Mouse (Mus musculus): ENCODE measurements around the gene Gm49601. TPM values are rescaled to one million over a fixed set of nuclear protein-coding genes. Genes with fewer than 3 reads are reported as not detected.
A peak's percentile ranks its signal among the peaks of the same experiment; 100 is the strongest.

The Gm49601 gene
- total and polyA plus RNA-seq, 3 experiments: 1.4 TPM; not detected in 2

DNA sequence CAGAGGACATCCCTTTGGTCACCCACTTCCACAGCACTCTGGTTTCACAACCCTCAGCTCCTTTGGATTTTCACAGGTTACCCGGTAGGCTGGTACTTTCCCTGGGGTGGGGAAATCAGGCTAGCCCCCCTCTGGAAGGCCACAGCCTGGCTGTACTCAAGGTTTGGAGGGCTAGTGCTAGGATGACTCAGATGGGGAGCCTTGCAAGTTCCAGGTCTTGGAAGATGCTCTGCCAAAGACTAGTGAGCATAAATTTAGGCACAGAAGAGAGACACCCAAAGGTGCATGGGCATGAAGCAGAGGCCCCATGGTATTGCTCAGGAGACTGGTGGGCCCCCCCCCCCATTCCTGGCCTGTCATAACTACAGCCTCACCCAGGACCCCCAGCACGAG, 2.7 kb upstream of the Gm49601 start:
- no peaks in the 10 kb centered on the region for H3K36me3 ChIP-seq (replicated peaks in 1 of 2; ENCODE audit: control insufficient read depth in 1 of 2, insufficient read depth in 1 of 2, low read length in 1 of 2)
- H3K4me3 ChIP-seq (replicated peaks in 1 of 3; ENCODE audit: low read depth in 2 of 3, low read length in 2 of 3, poor library complexity in 1 of 3): peak overlapping the region in 2 of 3 experiments; percentile 39 to 62
- H3K4me1 ChIP-seq (ENCODE audit: control insufficient read depth in 1 of 2, insufficient read depth in 2 of 2): peaks cover 5 to 26% of the 10 kb centered on the region in 2 experiments; a peak in 3 of 4 replicates
- dilution Hi-C loops (cut with MboI; ENCODE audit: extremely low pct_ligation_motif_present, extremely low pct_unique_long_range_greater_than_20kb, low sequenced_read_pairs) (no loop called here), in situ Hi-C loops (cut with MboI; ENCODE audit: low pct_ligation_motif_present, low pct_unique_long_range_greater_than_20kb, low sequenced_read_pairs) (no loop called here)
- peaks cover 1% of the 10 kb centered on the region for H3K9me3 ChIP-seq (replicated peaks; ENCODE audit: low read length)
- H3K27ac ChIP-seq (ENCODE audit: insufficient read depth, low read depth): no peak overlapping the region
- H3K27me3 ChIP-seq (replicated peaks): peaks cover 98% of the 10 kb centered on the region
- TF ChIP-seq SIN3A (IDR thresholded peaks at IDR 0.05; ENCODE audit: low read length) (no peak), CHD1 (IDR thresholded peaks at IDR 0.05; ENCODE audit: low read depth, low read length) (no peak), KAT2A (IDR thresholded peaks at IDR 0.05; ENCODE audit: insufficient replicate concordance, low read length) (no peak), HCFC1 (IDR thresholded peaks at IDR 0.05; ENCODE audit: low read depth, low read length) (no peak), CHD2 (IDR thresholded peaks at IDR 0.05; ENCODE audit: low read length) (no peak), JUND (conservative IDR thresholded peaks at IDR 0.05; ENCODE audit: low read depth, low read length) (no peak), MAZ (IDR thresholded peaks at IDR 0.05; ENCODE audit: low read depth, low read length) (no peak), USF1 (IDR thresholded peaks at IDR 0.05; ENCODE audit: low read depth, low read length) (no peak), SMC3 (IDR thresholded peaks at IDR 0.05; ENCODE audit: low read depth, low read length) (no peak), E2F4 (IDR thresholded peaks at IDR 0.05; ENCODE audit: insufficient replicate concordance, low read depth, low read length) (no peak), USF2 (conservative IDR thresholded peaks at IDR 0.05; ENCODE audit: low read depth, low read length) (no peak), ZC3H11A (IDR thresholded peaks at IDR 0.05; ENCODE audit: low read depth, low read length) (no peak), MYC (IDR thresholded peaks at IDR 0.05; ENCODE audit: low read depth, low read length) (no peak), RCOR1 (conservative IDR thresholded peaks at IDR 0.05; ENCODE audit: low read depth, low read length) (no peak)
- DNase-seq (ENCODE audit: extremely low read depth): no peak
- peak overlapping the region; percentile 44 for H3K4me2 ChIP-seq (ENCODE audit: insufficient read depth, low read depth, poor library complexity, severe bottlenecking)
- no peaks in the 10 kb centered on the region for H3K79me2 ChIP-seq (replicated peaks; ENCODE audit: control insufficient read depth, extremely low read depth, insufficient read depth, poor library complexity, severe bottlenecking)
- peak overlapping the region; percentile 2; the same call in 1 of the 2 replicates for H3K9ac ChIP-seq (ENCODE audit: insufficient read depth, low read depth)

DNA sequence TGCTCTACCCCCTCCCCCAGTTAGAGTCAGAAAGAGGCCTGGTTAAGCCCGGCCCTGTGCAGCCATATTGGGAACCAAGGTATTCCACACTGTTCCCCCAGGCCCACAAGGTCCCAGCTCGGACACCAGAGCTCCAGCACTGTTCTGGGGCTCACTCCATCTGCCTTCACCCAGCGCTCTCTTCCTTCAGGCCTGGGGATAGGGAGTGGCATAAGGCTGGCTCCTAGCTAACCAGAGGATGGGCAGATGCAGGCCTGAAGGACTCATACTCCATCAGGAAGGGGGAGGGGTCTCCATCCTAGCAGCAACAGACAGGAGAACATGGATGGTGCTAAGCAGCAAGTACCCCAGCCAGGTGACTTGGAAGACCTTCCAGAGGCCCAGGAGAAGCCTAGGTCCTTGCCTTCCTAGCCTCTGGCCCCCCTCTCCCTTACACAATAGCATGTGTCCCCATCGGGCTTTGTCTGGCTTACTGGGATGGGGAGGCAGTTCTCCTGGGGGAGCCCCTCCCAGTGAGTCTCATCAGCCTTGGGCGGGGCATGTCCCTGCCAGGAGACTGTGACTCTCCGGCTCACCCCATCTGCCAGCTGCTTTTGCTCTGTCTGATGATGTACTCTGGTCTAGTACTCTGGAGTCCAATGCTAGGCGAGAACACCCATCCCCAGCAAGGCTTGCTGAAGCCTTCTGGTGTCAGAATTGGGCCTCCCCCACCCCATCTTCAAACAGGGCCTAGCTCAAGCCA, 2.1 kb upstream of the Gm49601 start:
- H3K36me3 ChIP-seq (replicated peaks in 1 of 2; ENCODE audit: control insufficient read depth in 1 of 2, insufficient read depth in 1 of 2, low read length in 1 of 2): no peaks in the 10 kb centered on the region
- no peak for DNase-seq (ENCODE audit: extremely low read depth)
- H3K4me1 ChIP-seq (ENCODE audit: control insufficient read depth in 1 of 2, insufficient read depth in 2 of 2): peaks cover 5 to 28% of the 10 kb centered on the region in 2 experiments; a peak in 3 of 4 replicates
- H3K9me3 ChIP-seq (replicated peaks; ENCODE audit: low read length): no peaks in the 10 kb centered on the region
- H3K9ac ChIP-seq (ENCODE audit: insufficient read depth, low read depth): no peak overlapping the region
- H3K27me3 ChIP-seq (replicated peaks): peaks cover 98% of the 10 kb centered on the region
- dilution Hi-C loops (cut with MboI; ENCODE audit: extremely low pct_ligation_motif_present, extremely low pct_unique_long_range_greater_than_20kb, low sequenced_read_pairs): no loop called here
- H3K79me2 ChIP-seq (replicated peaks; ENCODE audit: control insufficient read depth, extremely low read depth, insufficient read depth, poor library complexity, severe bottlenecking): no peaks in the 10 kb centered on the region
- no peak overlapping the region for H3K27ac ChIP-seq (ENCODE audit: insufficient read depth, low read depth)
- H3K4me2 ChIP-seq (ENCODE audit: insufficient read depth, low read depth, poor library complexity, severe bottlenecking): no peak overlapping the region; the same call in 1 of the 2 replicates
- in situ Hi-C loops (cut with MboI; ENCODE audit: low pct_ligation_motif_present, low pct_unique_long_range_greater_than_20kb, low sequenced_read_pairs): no loop called here
- no peak overlapping the region for H3K4me3 ChIP-seq (replicated peaks in 1 of 3; ENCODE audit: low read depth in 2 of 3, low read length in 2 of 3, poor library complexity in 1 of 3)
- TF ChIP-seq ZC3H11A (IDR thresholded peaks at IDR 0.05; ENCODE audit: low read depth, low read length) (no peak), IRF4 (IDR thresholded peaks at IDR 0.05; ENCODE audit: low read depth, low read length) (no peak), RCOR1 (conservative IDR thresholded peaks at IDR 0.05; ENCODE audit: low read depth, low read length) (no peak), NELFE (IDR thresholded peaks at IDR 0.05; ENCODE audit: low read depth, low read length) (no peak), USF2 (conservative IDR thresholded peaks at IDR 0.05; ENCODE audit: low read depth, low read length) (no peak), CHD2 (IDR thresholded peaks at IDR 0.05; ENCODE audit: low read length) (no peak), PAX5 (IDR thresholded peaks at IDR 0.05; ENCODE audit: low read length) (no peak), JUN (IDR thresholded peaks at IDR 0.05; ENCODE audit: insufficient read depth, low read depth, low read length) (no peak), POLR2A (IDR thresholded peaks at IDR 0.05; ENCODE audit: low read depth, low read length) (no peak), CTCF (conservative IDR thresholded peaks at IDR 0.05 in 1 of 2, IDR thresholded peaks at IDR 0.05 in 1 of 2; ENCODE audit: low read depth in 2 of 2, low read length in 2 of 2) (no peak), NRF1 (IDR thresholded peaks at IDR 0.05; ENCODE audit: low read depth, low read length) (no peak), MYC (IDR thresholded peaks at IDR 0.05; ENCODE audit: low read depth, low read length) (no peak), MAFK (IDR thresholded peaks at IDR 0.05; ENCODE audit: insufficient replicate concordance, low read length) (no peak)

All from CH12.LX (cell line).